ENCODE assay signal across 32 mouse cellular contexts in genomic region chr12:96235510-96235909, GRCm38 (mm10).
"Had no signal": no experiment of that assay in that cellular context is flagged by ENCODE, and none has a peak within 500 bp of the region (broad histone marks: within the 10 kb centered on the region; RNA-seq: fewer than 3 reads in every experiment).

No protein-coding gene starts in this region.

- H3K27me3 ChIP-seq: limb, embryonic 12.5 days; limb, embryonic 13.5 days; limb, embryonic 15.5 days; liver, embryonic 12.5 days; liver, embryonic 13.5 days; liver, embryonic 15.5 days; lung, embryonic 15.5 days; megakaryocyte, embryonic 14.5 days; midbrain, embryonic 12.5 days; midbrain, embryonic 13.5 days; midbrain, embryonic 15.5 days; neural tube, embryonic 12.5 days had no signal

- H3K4me3 ChIP-seq: limb, embryonic 10.5 days; limb, embryonic 12.5 days; limb, embryonic 13.5 days; limb, embryonic 15.5 days; liver, embryonic 12.5 days; liver, embryonic 13.5 days; liver, embryonic 15.5 days; lung, embryonic 15.5 days; megakaryocyte, embryonic 14.5 days; midbrain, embryonic 10.5 days; midbrain, embryonic 12.5 days; midbrain, embryonic 13.5 days; midbrain, embryonic 15.5 days; myocyte; neural tube, embryonic 12.5 days had no signal

- H3K9ac ChIP-seq: limb, embryonic 12.5 days; limb, embryonic 13.5 days; limb, embryonic 15.5 days; liver, embryonic 12.5 days; liver, embryonic 13.5 days; liver, embryonic 14.5 days; liver, embryonic 15.5 days; liver, postnatal 0 days; lung, embryonic 14.5 days; lung, embryonic 15.5 days; midbrain, embryonic 12.5 days; midbrain, embryonic 13.5 days; midbrain, embryonic 15.5 days; neural tube, embryonic 12.5 days had no signal

- H3K36me3 ChIP-seq: limb, embryonic 10.5 days; limb, embryonic 12.5 days; limb, embryonic 13.5 days; limb, embryonic 15.5 days; liver, embryonic 12.5 days; liver, embryonic 13.5 days; liver, embryonic 15.5 days; lung, embryonic 15.5 days; midbrain, embryonic 10.5 days; midbrain, embryonic 12.5 days; midbrain, embryonic 13.5 days; midbrain, embryonic 15.5 days; neural tube, embryonic 12.5 days had no signal

- DNase-seq: left cerebral cortex, postnatal 4 days; liver; liver, embryonic 13.5 days; liver, postnatal 0 days; lung, adult 18-20 months; lung, adult 2 months; lung, embryonic 14.5 days; lung, postnatal 10 days; lung, postnatal 14 days; lung, postnatal 36 days; lung, postnatal 4 days; midbrain, embryonic 14.5 days had no signal

- H3K9me3 ChIP-seq: limb, embryonic 10.5 days; limb, embryonic 12.5 days; limb, embryonic 13.5 days; limb, embryonic 15.5 days; liver, embryonic 12.5 days; liver, embryonic 13.5 days; liver, embryonic 15.5 days; lung, embryonic 15.5 days; megakaryocyte, embryonic 14.5 days; midbrain, embryonic 10.5 days; midbrain, embryonic 12.5 days; midbrain, embryonic 13.5 days; midbrain, embryonic 15.5 days; neural tube, embryonic 12.5 days had no signal

- H3K4me1 ChIP-seq: limb, embryonic 10.5 days; limb, embryonic 12.5 days; limb, embryonic 13.5 days; limb, embryonic 15.5 days; liver, embryonic 12.5 days; liver, embryonic 13.5 days; liver, embryonic 15.5 days; lung, embryonic 15.5 days; midbrain, embryonic 10.5 days; midbrain, embryonic 12.5 days; midbrain, embryonic 13.5 days; midbrain, embryonic 15.5 days; neural tube, embryonic 12.5 days had no signal

- ATAC-seq: liver, embryonic 12.5 days; liver, postnatal 0 days; lung, postnatal 0 days; midbrain, embryonic 13.5 days; midbrain, embryonic 15.5 days; midbrain, embryonic 16.5 days had no signal

- H3K4me2 ChIP-seq: limb, embryonic 12.5 days; limb, embryonic 13.5 days; limb, embryonic 15.5 days; liver, embryonic 11.5 days; liver, embryonic 12.5 days; liver, embryonic 13.5 days; liver, embryonic 15.5 days; lung, embryonic 14.5 days; lung, embryonic 15.5 days; midbrain, embryonic 11.5 days; midbrain, embryonic 12.5 days; midbrain, embryonic 13.5 days; midbrain, embryonic 15.5 days; neural tube, embryonic 12.5 days had no signal

- H3K27ac ChIP-seq: limb, embryonic 10.5 days; limb, embryonic 12.5 days; limb, embryonic 13.5 days; limb, embryonic 15.5 days; liver, embryonic 12.5 days; liver, embryonic 13.5 days; liver, embryonic 14.5 days; liver, embryonic 15.5 days; lung, embryonic 15.5 days; macrophage; midbrain, embryonic 10.5 days; midbrain, embryonic 12.5 days; midbrain, embryonic 13.5 days; midbrain, embryonic 15.5 days; neural tube, embryonic 12.5 days had no signal
